Mouse (Mus musculus) monocyte, adult 2 months (primary cell): ENCODE data around the gene Umad1.

Experiments
- DNase-seq, 2 experiments: peaks; one replicate each; pipeline ENCODE4 v3.0.0; 2022; ENCODE audit warnings: low spot score in 2 of 2, low read depth in 1 of 2

The Umad1 gene

GRCm38 (mm10) chr6:8259004-8259666, at the start of gene Umad1, which contains the start of the genes Rpa3 and Gm45062:
Gene Umad1, plus strand, starts transcription at chr6:8259288.
Gene Rpa3, minus strand, starts transcription at chr6:8259173.
Gene Gm45062, plus strand, starts transcription at chr6:8259450.
- peak; percentile 93 for DNase-seq

GRCm38 (mm10) chr6:8209866-8210186, 49.3 kb upstream of the Umad1 start:
- DNase-seq = no peak

GRCm38 (mm10) chr6:8210661-8211060, 48.4 kb upstream of the Umad1 start:
- no peak for DNase-seq

- DNase-seq = no peak
Measured at GRCm38 (mm10) chr6:8227035-8227434, 32.1 kb upstream of the Umad1 start.

GRCm38 (mm10) chr6:8228596-8228995, 30.5 kb upstream of the Umad1 start:
- DNase-seq = no peak

- DNase-seq = no peak
Measured at GRCm38 (mm10) chr6:8258316-8258715, 772 bp upstream of the Umad1 start.

GRCm38 (mm10) chr6:8259667-8260044, 568 bp downstream of the Umad1 start:
- no peak for DNase-seq

GRCm38 (mm10) chr6:8271047-8271446, 12.0 kb downstream of the Umad1 start:
- DNase-seq = no peak

- DNase-seq = no peak
Measured at GRCm38 (mm10) chr6:8274387-8275054, 15.4 kb downstream of the Umad1 start.

- no peak for DNase-seq
Measured at GRCm38 (mm10) chr6:8275098-8275497, 16.0 kb downstream of the Umad1 start.

GRCm38 (mm10) chr6:8276431-8276830, 17.3 kb downstream of the Umad1 start:
- no peak for DNase-seq

- no peak for DNase-seq
Measured at GRCm38 (mm10) chr6:8278426-8279002, 19.4 kb downstream of the Umad1 start.

- DNase-seq = no peak
Measured at GRCm38 (mm10) chr6:8283255-8283654, 24.2 kb downstream of the Umad1 start.

- no peak for DNase-seq
Measured at GRCm38 (mm10) chr6:8285401-8285960, 26.4 kb downstream of the Umad1 start.

GRCm38 (mm10) chr6:8286146-8286545, 27.1 kb downstream of the Umad1 start:
- DNase-seq = no peak

GRCm38 (mm10) chr6:8288755-8289580, 29.9 kb downstream of the Umad1 start:
- no peak for DNase-seq

- DNase-seq = no peak
Measured at GRCm38 (mm10) chr6:8294048-8294784, 35.1 kb downstream of the Umad1 start.

- DNase-seq = no peak
Measured at GRCm38 (mm10) chr6:8299066-8299863, 40.2 kb downstream of the Umad1 start.

- no peak for DNase-seq
Measured at GRCm38 (mm10) chr6:8307878-8308775, 49.0 kb downstream of the Umad1 start.
